Mouse (Mus musculus) forebrain, postnatal 0 days (tissue): Measurements from ENCODE around the gene Hspa4. TPM values are rescaled to one million over a fixed set of nuclear protein-coding genes. Genes with fewer than 3 reads are reported as not detected.
A peak's percentile ranks its signal among the peaks of the same experiment; 100 is the strongest.

ENCODE experiments used
- ATAC-seq: fragments of 200-750 bp; cut with Nextera tagmentation; 2 replicates; pipeline ENCODE4 v1.8.0; 2017; ENCODE audit warnings: mild to moderate bottlenecking, moderate library complexity
- DNase-seq: peaks from one replicate; pipeline ENCODE4 v3.0.0-alpha.2; 2015
- H3K27ac ChIP-seq: fragments of 300-500 bp; sonication (generic); 2 replicates; pipeline ENCODE4 v1.5.1; 2014; ENCODE audit warnings: low read depth, mild to moderate bottlenecking, antibody characterized with exemption, low read length, moderate library complexity, mixed read lengths
- H3K27me3 ChIP-seq: fragments of 300-500 bp; sonication (generic); 2 replicates; pipeline ENCODE4 v1.6.1; 2014; ENCODE audit warnings: mild to moderate bottlenecking, low read length, mixed read lengths; ENCODE audit not compliant: insufficient read depth
- H3K36me3 ChIP-seq: fragments of 300-500 bp; sonication (generic); 2 replicates; pipeline ENCODE4 v1.6.1; 2014; ENCODE audit warnings: mild to moderate bottlenecking, moderate library complexity; ENCODE audit not compliant: insufficient read depth
- H3K4me1 ChIP-seq: fragments of 300-500 bp; sonication (generic); 2 replicates; pipeline ENCODE4 v1.6.1; 2014; ENCODE audit warnings: antibody characterized with exemption; ENCODE audit not compliant: insufficient read depth
- H3K4me2 ChIP-seq: fragments of 300-500 bp; sonication (generic); 2 replicates; pipeline ENCODE4 v1.6.1; 2014; ENCODE audit warnings: low read depth, mild to moderate bottlenecking, moderate library complexity
- H3K4me3 ChIP-seq: fragments of 300-500 bp; sonication (generic); 2 replicates; pipeline ENCODE4 v1.5.1; 2014; ENCODE audit warnings: low read depth, low read length, mixed read lengths
- H3K9ac ChIP-seq: fragments of 300-500 bp; sonication (generic); 2 replicates; pipeline ENCODE4 v1.6.1; 2014; ENCODE audit warnings: mild to moderate bottlenecking
- H3K9me3 ChIP-seq: fragments of 300-500 bp; sonication (generic); 2 replicates; pipeline ENCODE4 v1.6.1; 2016; ENCODE audit warnings: low read length
- CTCF ChIP-seq: sonication (generic); IDR thresholded peaks from 2 replicates; pipeline ENCODE4 v1.5.1; 2016; ENCODE audit warnings: antibody characterized with exemption, control low read depth, low read depth
- WGBS: fragments of 180-500 bp; shearing (Covaris S2); extraction: QIAGEN DNeasy Blood & Tissue Kit; methylation state at CpG from one replicate; pipeline ENCODE4 v1.1.7; 2014; 5-methylcytosine and 5-hydroxymethylcytosine counted together
- polyA plus RNA-seq: library from polyadenylated mRNA; unstranded; fragments of >200 nt; fragmentation: Nextera tagmentation; extraction: Ambion mirVana; gene quantifications from 2 replicates; pipeline ENCODE4 v1.2.1, GENCODE M21; 2015
- total RNA-seq: library from RNA; depleted of rRNA; stranded (reverse); fragments of >200 nt; gene quantifications from 2 replicates; pipeline ENCODE4 v1.2.3, GENCODE M21; 2014

The Hspa4 gene
- total and polyA plus RNA-seq, 2 experiments from 2014 or later, result 46.9 to 138 TPM

DNA sequence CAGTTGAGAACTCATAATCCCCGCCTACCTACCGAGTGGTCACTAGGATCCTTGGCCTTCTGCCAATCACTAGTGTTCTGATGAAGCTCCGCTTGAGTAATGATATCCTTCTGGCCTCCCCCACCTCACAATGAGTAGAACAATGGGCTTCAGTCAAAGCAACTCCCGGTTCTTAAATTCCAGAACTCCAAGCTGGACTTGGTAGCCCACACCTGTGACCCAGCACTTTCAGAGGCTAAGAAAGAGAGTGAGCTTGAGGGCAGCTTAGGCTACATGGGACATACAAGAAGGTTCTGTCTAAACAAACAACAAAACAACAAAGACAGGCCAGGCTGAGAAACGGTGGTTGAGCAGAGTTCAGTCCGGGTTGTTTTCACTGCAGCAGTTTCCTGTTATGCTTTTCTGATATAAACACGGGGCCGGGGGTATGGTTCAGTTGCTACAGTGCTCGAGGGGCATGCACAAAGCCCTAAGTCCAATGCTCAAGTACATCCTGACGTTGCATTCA lies 7.4 kb upstream of the Hspa4 start:
- 69% methylated on average over 10 of the region's 10 CpGs for WGBS

DNA sequence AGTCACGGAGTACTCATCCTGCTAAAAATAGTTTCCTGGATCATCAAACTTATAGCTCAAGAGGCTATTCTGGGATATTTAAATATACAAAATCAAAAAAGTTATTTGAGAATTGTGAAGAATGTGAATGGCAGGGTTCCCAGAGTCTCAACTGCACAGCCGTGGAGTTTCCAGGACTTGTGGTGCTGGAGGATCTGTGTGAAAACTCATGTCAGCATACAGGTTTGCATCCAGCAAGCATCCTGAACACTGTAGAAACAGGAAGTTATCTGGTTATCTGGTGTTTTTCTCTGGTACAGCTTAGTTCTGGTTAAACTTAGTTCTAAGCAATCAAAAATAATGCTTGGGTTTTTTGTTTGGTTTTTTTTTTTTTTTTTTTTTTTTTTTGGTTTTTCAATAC lies 6.7 kb upstream of the Hspa4 start:
- no peak overlapping the region for H3K9ac ChIP-seq
- H3K4me3 ChIP-seq, result no peak overlapping the region
- no peak overlapping the region for H3K4me2 ChIP-seq
- TF ChIP-seq CTCF, result no peak
- DNase-seq (peak; percentile 27), ATAC-seq (no peak)
- no peaks in the 10 kb centered on the region for H3K9me3 ChIP-seq
- no peaks in the 10 kb centered on the region for H3K36me3 ChIP-seq
- H3K27ac ChIP-seq, result no peak overlapping the region
- no peaks in the 10 kb centered on the region for H3K27me3 ChIP-seq
- WGBS, result 80% methylated on average over 2 of the region's 2 CpGs
- no peaks in the 10 kb centered on the region for H3K4me1 ChIP-seq

More for the DNA sequence above, 7.4 kb upstream of the Hspa4 start:
- no peaks in the 10 kb centered on the region for H3K9me3 ChIP-seq
- no peaks in the 10 kb centered on the region for H3K36me3 ChIP-seq
- no peak overlapping the region for H3K4me3 ChIP-seq
- no peak overlapping the region for H3K27ac ChIP-seq
- no peaks in the 10 kb centered on the region for H3K4me1 ChIP-seq
- no peak for TF ChIP-seq CTCF
- DNase-seq (no peak), ATAC-seq (no peak)
- H3K27me3 ChIP-seq, result no peaks in the 10 kb centered on the region
- no peak overlapping the region for H3K4me2 ChIP-seq
- H3K9ac ChIP-seq, result no peak overlapping the region

DNA sequence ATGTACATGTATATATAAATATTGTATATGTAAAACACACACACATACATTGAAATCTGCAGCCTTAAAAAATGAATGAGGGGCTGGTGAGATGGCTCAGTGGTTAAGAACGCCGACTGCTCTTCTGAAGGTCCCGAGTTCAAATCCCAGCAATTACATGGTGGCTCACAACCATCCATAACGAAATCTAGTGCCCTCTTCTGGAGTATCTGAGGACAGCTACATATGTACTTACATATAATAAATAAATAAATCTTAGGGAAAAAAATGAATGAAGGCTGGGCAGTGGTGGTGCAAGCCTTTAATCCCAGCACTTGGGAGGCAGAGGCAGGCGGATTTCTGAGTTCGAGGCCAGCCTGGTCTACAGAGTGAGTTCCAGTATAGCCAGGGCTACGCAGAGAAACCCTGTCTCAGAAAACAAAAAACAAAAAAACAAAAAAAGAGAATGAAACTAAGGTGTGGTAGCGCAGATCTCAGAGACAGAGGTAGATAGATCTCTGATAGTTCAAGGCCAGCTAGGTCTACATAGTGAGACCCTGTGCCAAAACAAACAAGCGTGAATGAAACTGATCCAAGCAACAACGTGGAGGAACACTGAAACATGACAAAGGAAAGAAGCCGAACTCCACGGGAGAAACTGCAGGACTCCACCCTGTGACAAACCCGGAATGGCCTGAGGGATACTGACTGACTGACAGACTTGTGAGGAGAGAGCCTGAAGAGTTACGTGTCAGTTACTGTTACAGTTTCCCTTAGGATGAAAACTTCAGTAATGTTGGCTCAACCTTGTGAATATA lies 4.0 kb upstream of the Hspa4 start:
- Histone ChIP-seq H3K4me2 (no peak overlapping the region), H3K4me3 (no peak overlapping the region), H3K27me3 (no peaks in the 10 kb centered on the region), H3K9ac (no peak overlapping the region), H3K9me3 (no peaks in the 10 kb centered on the region), H3K36me3 (no peaks in the 10 kb centered on the region), H3K27ac (no peak overlapping the region), H3K4me1 (peaks cover 7% of the 10 kb centered on the region; the same call in 1 of the 2 replicates)
- 87% methylated on average over 14 of the region's 14 CpGs for WGBS
- DNase-seq, result no peak
- ATAC-seq, result no peak
- no peak for TF ChIP-seq CTCF

DNA sequence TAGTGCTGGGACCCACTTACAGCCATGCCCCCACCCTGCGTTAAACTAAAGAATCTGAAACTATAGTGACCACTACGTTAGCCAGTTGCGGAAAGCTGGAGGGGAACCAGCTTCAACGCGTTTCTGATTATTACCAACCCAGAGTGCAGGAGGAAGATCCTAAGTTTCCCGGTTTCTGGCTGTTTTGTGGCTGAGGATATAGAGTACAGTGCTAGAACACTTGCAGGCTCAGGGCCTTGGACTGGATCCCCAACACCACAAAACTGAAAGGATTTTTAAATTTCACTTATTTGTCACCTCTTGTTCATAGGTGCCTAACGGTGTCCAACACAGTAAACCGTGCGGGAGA lies 884 bp upstream of the Hspa4 start:
- peak overlapping the region; percentile 56 for H3K9ac ChIP-seq
- ATAC-seq (no peak), DNase-seq (no peak)
- H3K4me2 ChIP-seq, result peak overlapping the region; percentile 65
- no peaks in the 10 kb centered on the region for H3K9me3 ChIP-seq
- H3K4me1 ChIP-seq, result peaks cover 13% of the 10 kb centered on the region; the same call in 1 of the 2 replicates
- no peaks in the 10 kb centered on the region for H3K27me3 ChIP-seq
- peak overlapping the region; percentile 97 for H3K27ac ChIP-seq
- peak overlapping the region; percentile 98 for H3K4me3 ChIP-seq
- no peaks in the 10 kb centered on the region for H3K36me3 ChIP-seq
- 55% methylated on average over 9 of the region's 9 CpGs for WGBS
- TF ChIP-seq CTCF, result no peak

DNA sequence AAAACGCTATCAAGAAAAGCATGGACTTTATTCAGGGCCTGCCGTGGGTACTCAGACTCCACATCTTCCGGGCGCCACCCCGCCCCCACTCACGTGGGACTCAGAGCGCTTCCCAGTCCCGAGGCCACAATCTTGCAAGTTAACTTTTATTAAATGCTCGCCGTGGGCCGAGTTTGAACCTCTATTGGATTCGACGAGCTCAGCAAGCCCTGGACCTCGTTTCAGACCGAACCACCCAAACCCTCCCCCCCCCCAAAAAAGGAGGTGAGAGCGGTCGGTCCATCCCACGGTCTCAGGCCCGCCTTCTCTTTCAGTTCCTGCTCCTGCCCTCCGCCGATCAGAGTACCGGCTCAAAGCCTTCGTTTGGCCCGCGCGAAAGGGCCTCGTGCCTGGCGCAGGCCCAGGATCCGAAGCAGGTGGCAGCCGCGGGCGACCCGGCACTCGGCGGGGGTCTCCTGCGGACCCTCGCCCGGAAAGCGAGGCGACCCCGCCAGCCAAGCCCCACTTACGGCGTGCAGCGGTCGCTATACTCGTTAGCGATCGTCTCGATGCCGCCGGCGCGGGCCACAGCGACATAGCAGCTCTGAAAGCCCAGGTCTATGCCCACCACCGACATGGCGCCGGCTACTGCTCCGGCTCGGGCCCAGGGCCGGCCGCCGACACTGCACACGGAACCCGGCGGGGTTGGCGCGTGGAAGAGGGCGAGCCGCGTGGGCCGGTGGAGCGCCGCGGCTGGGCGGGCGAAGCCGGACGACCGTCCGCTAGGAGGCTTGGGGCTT lies 517 bp downstream of the Hspa4 start:
- peak; percentile 42; the same call in 1 of the 2 replicates for TF ChIP-seq CTCF
- Histone ChIP-seq H3K4me1 (peaks cover 13% of the 10 kb centered on the region; the same call in 1 of the 2 replicates), H3K9ac (peak overlapping the region; percentile 93), H3K27ac (peak overlapping the region; percentile 97), H3K36me3 (no peaks in the 10 kb centered on the region), H3K4me2 (peak overlapping the region; percentile 72), H3K9me3 (no peaks in the 10 kb centered on the region), H3K4me3 (peak overlapping the region; percentile 98), H3K27me3 (no peaks in the 10 kb centered on the region)
- under 1% methylated on average over 80 of the region's 80 CpGs for WGBS
- ATAC-seq (peak; percentile 50), DNase-seq (peak; percentile 32)

DNA sequence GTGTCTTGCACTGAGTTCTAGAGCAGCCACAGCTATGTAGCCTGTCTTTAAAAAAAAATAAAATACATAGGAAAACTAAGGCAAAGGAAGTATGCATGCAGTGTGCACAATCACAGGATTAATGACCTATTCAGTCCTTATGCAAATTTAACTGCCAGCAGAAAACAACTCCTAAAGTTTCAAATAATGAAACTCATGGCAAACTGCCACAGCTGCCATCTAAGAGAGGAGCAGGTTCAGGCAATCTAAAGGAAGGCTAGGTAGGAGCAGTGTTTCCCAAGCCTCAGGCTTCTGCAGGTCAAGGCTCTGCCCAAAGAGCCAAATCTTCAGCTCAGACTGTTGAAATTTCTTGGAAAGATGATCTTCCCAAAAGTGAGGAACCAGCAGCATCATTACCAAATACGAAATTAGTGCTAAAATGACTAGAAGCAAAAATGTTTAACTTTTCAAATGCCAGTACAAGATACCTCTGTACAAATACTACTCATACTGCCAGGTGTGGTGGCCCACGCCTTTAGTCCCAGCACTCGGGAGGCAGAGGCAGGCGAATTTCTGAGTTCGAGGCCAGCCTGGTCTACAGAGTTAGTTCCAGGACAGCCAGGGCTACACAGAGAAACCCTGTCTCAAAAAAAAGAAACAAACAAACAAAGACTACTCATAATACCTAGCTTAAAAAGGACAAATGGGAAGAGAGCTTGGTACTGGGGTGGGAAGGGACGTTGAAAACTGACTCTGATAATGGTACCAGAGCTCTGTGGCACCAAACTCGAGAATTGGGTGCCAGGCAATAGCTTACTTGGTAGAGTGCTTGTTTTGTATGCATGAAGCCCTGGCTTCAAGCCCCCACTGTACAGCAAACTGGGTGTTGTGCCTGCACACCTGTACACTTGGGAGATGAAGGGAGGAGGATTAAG lies 2.1 kb downstream of the Hspa4 start:
- Histone ChIP-seq H3K4me1 (peaks cover 13% of the 10 kb centered on the region; the same call in 1 of the 2 replicates), H3K9me3 (no peaks in the 10 kb centered on the region), H3K36me3 (no peaks in the 10 kb centered on the region), H3K9ac (no peak overlapping the region), H3K27ac (no peak overlapping the region), H3K4me3 (no peak overlapping the region), H3K4me2 (peak overlapping the region; percentile 72; the same call in 1 of the 2 replicates), H3K27me3 (no peaks in the 10 kb centered on the region)
- ATAC-seq (no peak), DNase-seq (no peak)
- WGBS, result 80% methylated on average over 7 of the region's 7 CpGs
- TF ChIP-seq CTCF, result no peak
